Mouse (Mus musculus) kidney, embryonic 15.5 days (tissue): ENCODE data around the gene Ascl2. TPM values are rescaled to one million over a fixed set of nuclear protein-coding genes. Genes with fewer than 3 reads are reported as not detected.

Experiments
- ATAC-seq: fragments of 200-750 bp; cut with Nextera tagmentation; replicated peaks from 2 replicates; pipeline ENCODE4 v1.8.0; 2017; ENCODE audit warnings: moderate TSS enrichment; ENCODE audit not compliant: low FRiP score
- H3K27ac ChIP-seq: fragments of 300-500 bp; sonication (generic); 2 replicates; pipeline ENCODE4 v1.5.1; 2015; ENCODE audit warnings: mild to moderate bottlenecking, inconsistent platforms
- H3K27me3 ChIP-seq: fragments of 300-500 bp; sonication (generic); 2 replicates; pipeline ENCODE4 v1.6.1; 2015; ENCODE audit warnings: inconsistent platforms
- H3K36me3 ChIP-seq: fragments of 300-500 bp; sonication (generic); 2 replicates; pipeline ENCODE4 v1.6.1; 2015; ENCODE audit warnings: inconsistent platforms
- H3K4me1 ChIP-seq: fragments of 300-500 bp; sonication (generic); 2 replicates; pipeline ENCODE4 v1.6.1; 2015; ENCODE audit warnings: inconsistent platforms
- H3K4me2 ChIP-seq: fragments of 300-500 bp; sonication (generic); 2 replicates; pipeline ENCODE4 v1.6.1; 2015; ENCODE audit warnings: moderate library complexity, mild to moderate bottlenecking, inconsistent platforms
- H3K4me3 ChIP-seq: fragments of 300-500 bp; sonication (generic); replicated peaks from 2 replicates; pipeline ENCODE4 v1.5.1; 2015; ENCODE audit warnings: mild to moderate bottlenecking, inconsistent platforms
- H3K9ac ChIP-seq: fragments of 300-500 bp; sonication (generic); 2 replicates; pipeline ENCODE4 v1.6.1; 2015; ENCODE audit warnings: mild to moderate bottlenecking, inconsistent platforms
- H3K9me3 ChIP-seq: fragments of 300-500 bp; sonication (generic); replicated peaks from 2 replicates; pipeline ENCODE4 v1.6.1; 2016; ENCODE audit warnings: inconsistent platforms
- WGBS: fragments of 180-500 bp; shearing (Covaris S2); methylation state at CpG from one replicate; pipeline ENCODE4 v1.1.7; 2015; ENCODE audit warnings: mixed read lengths; 5-methylcytosine and 5-hydroxymethylcytosine counted together
- polyA plus RNA-seq: library from polyadenylated mRNA; unstranded; fragments of >200 nt; fragmentation: Nextera tagmentation; extraction: Ambion mirVana; gene quantifications from 2 replicates; pipeline ENCODE4 v1.2.1, GENCODE M21; 2015

Gene Ascl2
- polyA plus RNA-seq, 1 experiment from 2014 or later: 1.1 TPM

DNA sequence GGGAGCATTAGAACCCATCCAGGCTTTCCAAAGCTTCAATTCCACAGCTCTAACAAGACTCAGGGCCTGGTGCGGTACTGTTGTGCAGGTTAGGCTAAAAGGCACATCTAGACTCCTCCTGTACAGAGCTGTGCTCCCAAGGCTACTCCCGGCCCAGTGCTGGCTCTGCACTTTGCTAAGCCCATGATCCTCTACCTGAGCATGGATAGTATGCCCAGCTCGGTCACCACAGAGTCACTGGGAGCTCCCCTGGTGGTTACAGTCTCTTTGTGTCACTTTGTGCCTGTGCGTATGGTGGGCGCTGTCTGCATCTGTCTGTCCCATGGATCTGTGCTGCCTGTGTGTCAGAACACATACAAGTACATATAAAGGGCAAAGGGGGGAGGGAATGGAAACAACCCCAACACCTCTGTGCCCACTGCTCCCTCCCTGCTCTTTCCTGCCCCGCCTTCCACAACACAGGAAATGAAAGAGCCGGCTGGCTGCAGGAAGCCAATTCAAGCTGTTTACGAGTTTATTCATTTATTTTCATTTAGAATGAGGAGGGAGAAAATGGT lies 39.4 kb upstream of the Ascl2 start:
- H3K27me3 ChIP-seq: no peaks in the 10 kb centered on the region
- 40% methylated on average over 8 of the region's 8 CpGs for WGBS
- peaks cover 67% of the 10 kb centered on the region for H3K4me1 ChIP-seq
- H3K4me3 ChIP-seq: no peak overlapping the region
- H3K36me3 ChIP-seq: no peaks in the 10 kb centered on the region
- no peaks in the 10 kb centered on the region for H3K9me3 ChIP-seq
- peak overlapping the region; percentile 33 for H3K4me2 ChIP-seq
- H3K27ac ChIP-seq: peak overlapping the region; percentile 93
- no peak overlapping the region for H3K9ac ChIP-seq
- peak; percentile 30 for ATAC-seq

DNA sequence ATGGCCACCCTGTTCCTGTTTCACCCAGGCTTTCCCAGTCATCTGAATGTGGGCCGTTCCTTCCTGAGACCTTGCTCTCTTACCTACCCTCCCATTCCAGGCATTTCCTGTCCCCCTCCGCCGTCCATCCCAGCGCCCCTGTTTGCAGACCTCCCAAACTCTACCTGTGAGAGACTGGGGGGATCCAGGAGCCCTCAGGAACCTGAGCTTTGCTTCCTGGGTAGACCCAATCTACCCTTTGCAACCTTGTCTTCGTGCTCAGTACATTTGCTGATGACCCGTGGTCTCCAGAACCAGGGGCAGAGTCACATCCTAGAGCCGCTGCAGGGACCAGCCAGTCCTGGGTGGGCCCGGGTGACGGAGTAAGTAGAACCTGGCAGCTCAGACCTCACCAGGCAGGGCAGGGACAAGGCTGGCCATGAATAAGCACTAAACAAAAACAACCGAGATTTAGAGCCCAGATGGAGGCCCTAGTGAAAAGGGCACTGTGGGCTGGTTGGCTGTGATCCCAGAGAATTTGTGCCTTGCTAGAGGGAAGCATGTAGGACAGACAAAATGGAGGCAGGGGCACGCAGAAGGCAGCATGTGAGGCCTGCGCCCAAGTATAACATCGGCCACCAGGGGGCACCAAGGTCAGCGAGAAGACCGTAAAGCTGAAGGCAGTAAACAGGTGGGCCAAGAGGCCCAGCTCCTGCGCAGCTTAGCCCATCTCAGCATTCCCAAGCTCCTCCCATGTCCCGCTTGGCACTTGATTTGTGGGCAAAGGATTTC lies 38.7 kb upstream of the Ascl2 start:
- Histone ChIP-seq H3K4me3 (no peak overlapping the region), H3K4me2 (peak overlapping the region; percentile 33), H3K36me3 (no peaks in the 10 kb centered on the region), H3K4me1 (peaks cover 63% of the 10 kb centered on the region), H3K9me3 (no peaks in the 10 kb centered on the region), H3K27ac (peak overlapping the region; percentile 93), H3K27me3 (no peaks in the 10 kb centered on the region), H3K9ac (0 out of 2 replicates have a peak overlapping the region, but pooled peaks have one; percentile 17)
- WGBS: 41% methylated on average over 17 of the region's 17 CpGs
- ATAC-seq: peak; percentile 73

DNA sequence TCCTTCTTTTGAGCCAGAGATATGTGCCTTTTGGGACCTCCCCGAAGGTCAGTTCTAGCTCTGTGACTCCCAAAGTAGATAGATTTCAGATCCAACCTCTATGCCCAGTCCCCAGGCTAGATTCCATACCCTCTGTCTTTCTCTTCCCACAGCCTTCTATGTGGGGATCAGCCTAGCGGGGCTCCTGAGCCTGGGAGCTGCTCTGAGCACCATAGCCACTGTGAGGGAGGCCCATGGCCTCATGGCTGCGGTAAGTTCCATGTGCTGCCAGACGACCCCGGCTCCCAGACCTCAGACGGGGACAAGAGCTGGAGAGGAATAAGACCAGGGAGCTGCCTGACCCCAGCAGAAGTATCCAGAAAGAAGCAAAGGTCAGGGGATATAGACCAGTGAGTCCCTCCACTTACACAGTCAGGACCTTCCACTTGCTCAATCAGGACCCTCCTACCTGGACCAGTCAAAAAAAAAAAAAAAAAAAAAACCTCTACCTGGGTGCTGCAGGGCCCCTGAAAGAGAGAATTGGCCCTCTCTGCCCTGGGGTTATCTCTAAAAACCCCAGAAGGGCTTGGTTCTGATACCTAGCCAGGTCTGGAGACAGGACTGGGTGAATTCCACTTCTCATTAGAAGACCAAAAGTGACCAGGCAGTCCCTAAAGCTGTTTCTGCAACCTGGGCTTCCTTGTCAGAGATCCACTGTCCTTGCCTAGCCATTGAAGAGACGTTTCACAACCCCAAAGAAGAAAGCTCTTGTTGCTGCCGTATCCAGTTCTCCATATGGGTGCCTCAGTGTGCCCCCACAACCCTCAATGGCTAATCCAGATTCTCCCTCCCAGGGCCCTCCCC lies 37.9 kb upstream of the Ascl2 start:
- 86% methylated on average over 8 of the region's 8 CpGs for WGBS
- ATAC-seq: no peak
- no peaks in the 10 kb centered on the region for H3K36me3 ChIP-seq
- H3K9me3 ChIP-seq: no peaks in the 10 kb centered on the region
- peak overlapping the region; percentile 93; the same call in 1 of the 2 replicates for H3K27ac ChIP-seq
- peaks cover 57% of the 10 kb centered on the region for H3K4me1 ChIP-seq
- no peak overlapping the region for H3K9ac ChIP-seq
- no peaks in the 10 kb centered on the region for H3K27me3 ChIP-seq
- no peak overlapping the region for H3K4me3 ChIP-seq
- H3K4me2 ChIP-seq: 0 out of 2 replicates have a peak overlapping the region, but pooled peaks have one; percentile 33

DNA sequence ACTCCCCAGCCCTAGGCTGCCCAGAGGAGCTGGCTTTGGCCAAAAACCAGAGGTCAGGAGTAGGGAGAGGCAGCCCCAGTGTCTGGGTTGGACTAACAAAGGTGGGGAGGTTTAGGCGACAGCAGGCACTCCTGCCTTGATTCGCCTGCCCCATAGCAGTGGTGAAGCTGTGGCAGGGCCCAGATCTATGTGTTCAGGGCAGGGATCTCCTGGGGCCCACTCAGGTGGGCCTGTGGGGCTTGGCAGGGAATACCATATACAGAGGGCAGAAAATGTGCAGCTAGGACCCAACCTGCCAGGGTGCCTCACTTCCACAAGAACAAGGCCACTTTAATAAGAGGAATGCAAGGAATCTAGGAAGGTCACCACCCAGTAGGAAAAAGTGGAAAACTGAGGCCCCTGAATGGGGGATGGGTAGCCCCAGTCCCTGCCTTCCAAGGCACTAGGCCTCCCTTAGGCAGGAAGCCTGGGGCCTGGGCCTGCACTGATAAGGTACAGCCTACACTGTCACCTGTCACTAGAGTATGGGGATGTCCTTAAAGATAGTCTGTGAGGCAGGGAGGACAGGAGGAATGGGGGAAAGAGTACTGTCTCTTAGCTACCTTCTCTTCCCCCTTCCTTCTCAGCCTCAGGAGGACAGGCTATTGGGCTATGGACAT lies 37.2 kb upstream of the Ascl2 start:
- Histone ChIP-seq H3K9ac (no peak overlapping the region), H3K27me3 (no peaks in the 10 kb centered on the region), H3K27ac (0 out of 2 replicates have a peak overlapping the region, but pooled peaks have one; percentile 11), H3K9me3 (no peaks in the 10 kb centered on the region), H3K4me3 (no peak overlapping the region), H3K4me2 (no peak overlapping the region), H3K4me1 (peaks cover 49% of the 10 kb centered on the region), H3K36me3 (no peaks in the 10 kb centered on the region)
- WGBS: 84% methylated on average over 2 of the region's 2 CpGs
- ATAC-seq: 0 out of 2 replicates have a peak, but pooled peaks have one; percentile 40

DNA sequence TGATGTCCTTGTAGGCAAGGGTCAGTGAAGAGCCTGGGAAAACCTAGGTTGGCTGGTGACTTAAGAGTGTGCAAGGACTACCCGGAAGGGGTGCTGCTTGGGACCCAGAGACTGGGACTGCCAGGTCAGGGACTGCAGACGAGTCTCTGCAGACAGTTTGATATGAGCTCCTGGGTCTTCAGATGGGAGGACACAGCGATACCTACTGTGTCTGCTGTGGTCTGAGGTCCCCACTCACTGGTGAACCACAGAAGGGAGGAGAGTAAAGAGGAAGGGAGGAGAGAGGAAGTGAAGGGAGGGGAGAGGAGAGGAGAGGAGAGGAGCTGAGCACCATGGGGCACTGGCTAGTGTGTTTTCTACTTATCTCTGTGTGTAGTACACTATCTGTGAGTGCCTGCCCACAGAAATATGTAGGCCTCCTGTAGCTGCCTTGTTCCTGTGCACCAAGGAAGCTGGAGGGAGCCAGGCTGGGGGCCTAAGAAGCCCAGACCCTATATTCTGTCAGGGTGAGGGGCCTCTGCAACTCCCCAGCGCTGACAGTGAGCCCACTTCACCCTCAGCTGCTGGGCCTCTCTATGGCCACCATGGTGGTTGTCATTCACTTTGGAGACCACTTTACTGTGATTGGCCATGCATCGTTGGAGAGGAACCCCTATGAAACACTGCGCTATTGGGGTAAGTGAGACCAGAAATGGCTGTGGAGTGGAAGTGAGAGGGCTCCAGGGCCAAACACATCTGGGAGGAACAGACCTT lies 36.5 kb upstream of the Ascl2 start:
- no peak overlapping the region for H3K4me3 ChIP-seq
- no peaks in the 10 kb centered on the region for H3K27me3 ChIP-seq
- H3K9me3 ChIP-seq: no peaks in the 10 kb centered on the region
- ATAC-seq: 0 out of 2 replicates have a peak, but pooled peaks have one; percentile 15
- H3K27ac ChIP-seq: 0 out of 2 replicates have a peak overlapping the region, but pooled peaks have one; percentile 11
- WGBS: 82% methylated on average over 6 of the region's 6 CpGs
- H3K36me3 ChIP-seq: no peaks in the 10 kb centered on the region
- H3K9ac ChIP-seq: no peak overlapping the region
- peaks cover 43% of the 10 kb centered on the region for H3K4me1 ChIP-seq
- no peak overlapping the region for H3K4me2 ChIP-seq

DNA sequence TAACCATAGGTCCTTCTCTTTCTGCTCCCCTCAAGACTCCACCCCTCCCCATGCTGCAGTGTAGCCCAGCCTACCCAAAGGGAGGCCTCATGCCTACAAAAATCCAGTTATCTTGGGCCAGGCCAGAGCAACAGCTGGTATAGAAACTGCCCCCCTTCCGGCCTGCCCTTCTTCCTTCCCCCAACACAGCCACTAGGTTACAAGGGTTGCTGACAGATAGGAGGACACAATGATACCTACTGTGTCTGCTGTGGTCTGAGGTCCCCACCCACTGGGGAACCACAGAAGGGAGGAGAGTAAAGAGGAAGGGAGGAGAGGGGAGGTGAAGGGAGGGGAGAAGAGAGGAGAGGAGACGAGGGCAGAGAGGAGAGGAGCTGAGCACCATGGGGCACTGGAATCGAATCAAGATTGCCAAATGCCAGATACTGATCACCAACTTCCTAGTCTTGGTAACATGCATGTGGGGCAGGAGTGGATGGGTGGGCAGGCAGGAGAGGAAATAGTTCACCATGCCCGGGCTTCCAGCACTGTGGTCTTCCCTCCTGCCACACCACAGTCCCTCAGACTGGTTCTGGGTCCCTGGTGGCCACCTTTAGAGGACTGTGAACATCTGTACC lies 35.8 kb upstream of the Ascl2 start, which contains the start of gene Tspan32:
Tspan32 (plus strand) TSS at position 320 of the 617 bp plus-strand sequence.
- no peak within 1 kb of the TSS for H3K4me3 ChIP-seq
- 0 out of 2 replicates have a peak within 1 kb of the TSS, but pooled peaks have one; percentile 11 for H3K27ac ChIP-seq
- no peak for ATAC-seq
- no peaks in the 10 kb centered on the region for H3K36me3 ChIP-seq
- H3K9ac ChIP-seq: no peak within 1 kb of the TSS
- peaks cover 37% of the 10 kb centered on the region for H3K4me1 ChIP-seq
- no peaks in the 10 kb centered on the region for H3K27me3 ChIP-seq
- H3K4me2 ChIP-seq: no peak within 1 kb of the TSS
- H3K9me3 ChIP-seq: no peaks in the 10 kb centered on the region
- WGBS: 83% methylated on average over 4 of the region's 4 CpGs

DNA sequence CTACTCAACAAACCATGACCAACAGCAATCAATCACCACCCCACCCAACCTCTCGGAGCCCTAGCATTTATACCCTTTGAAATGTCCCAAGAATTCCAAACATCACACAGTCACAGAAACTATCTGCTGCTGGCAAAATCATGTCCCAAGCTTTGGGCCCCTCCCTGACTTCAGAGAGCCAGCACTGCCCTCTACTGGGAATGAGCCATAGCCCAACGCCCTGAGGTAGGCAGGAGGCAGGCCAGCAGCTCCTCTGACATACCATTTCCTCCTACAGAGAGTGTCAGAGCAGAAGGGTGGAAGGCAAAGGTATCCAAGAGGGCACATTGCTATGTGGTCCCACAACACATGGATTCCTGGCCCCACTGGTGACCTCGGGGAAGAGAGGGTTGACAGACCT lies 33.6 kb upstream of the Ascl2 start:
- Histone ChIP-seq H3K9me3 (no peaks in the 10 kb centered on the region), H3K9ac (no peak overlapping the region), H3K27ac (no peak overlapping the region), H3K4me2 (no peak overlapping the region), H3K36me3 (no peaks in the 10 kb centered on the region), H3K4me1 (peaks cover 18% of the 10 kb centered on the region), H3K4me3 (no peak overlapping the region), H3K27me3 (no peaks in the 10 kb centered on the region)
- ATAC-seq: no peak
- 21% methylated on average over 3 of the region's 3 CpGs for WGBS

DNA sequence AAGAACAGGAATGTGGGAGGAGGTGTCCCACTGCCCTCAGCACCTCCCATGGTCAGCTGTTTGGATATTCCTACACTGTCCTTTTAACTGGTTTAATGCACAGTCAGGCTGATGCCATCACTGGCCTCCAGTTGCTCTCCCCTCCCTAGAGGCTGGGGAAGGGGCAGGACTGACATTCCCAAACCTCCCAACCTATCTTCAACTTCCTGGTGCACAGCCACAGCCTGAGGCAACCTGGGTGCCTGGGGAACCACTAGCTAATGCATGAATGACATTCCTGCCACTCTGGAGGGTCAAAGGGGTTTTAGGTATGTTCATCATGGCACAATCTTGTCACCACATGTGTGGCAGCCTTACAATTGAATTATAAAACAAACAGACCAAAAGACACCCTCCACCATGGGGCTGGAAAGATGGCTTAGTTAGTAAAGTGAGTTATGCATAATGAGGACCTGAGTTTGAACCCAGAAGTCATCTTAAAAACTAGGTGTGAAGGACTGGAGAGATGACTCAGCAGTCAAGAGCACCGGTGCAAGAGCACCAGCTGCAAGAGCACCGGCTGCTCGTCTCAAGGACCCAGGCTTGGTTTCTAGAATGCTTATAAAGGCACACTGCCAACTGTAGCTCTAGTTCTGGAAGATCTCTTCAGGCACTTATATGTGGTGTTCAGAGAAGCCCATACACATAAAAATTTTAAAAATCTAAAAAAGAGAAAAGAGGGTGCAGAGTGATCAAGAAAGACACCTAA lies 28.5 kb upstream of the Ascl2 start:
- H3K4me1 ChIP-seq: peaks cover 6% of the 10 kb centered on the region; the same call in 1 of the 2 replicates
- H3K4me3 ChIP-seq: no peak overlapping the region
- ATAC-seq: no peak
- no peak overlapping the region for H3K9ac ChIP-seq
- no peaks in the 10 kb centered on the region for H3K9me3 ChIP-seq
- no peak overlapping the region for H3K4me2 ChIP-seq
- no peaks in the 10 kb centered on the region for H3K27me3 ChIP-seq
- no peaks in the 10 kb centered on the region for H3K36me3 ChIP-seq
- WGBS: 54% methylated on average over 3 of the region's 3 CpGs
- no peak overlapping the region for H3K27ac ChIP-seq

DNA sequence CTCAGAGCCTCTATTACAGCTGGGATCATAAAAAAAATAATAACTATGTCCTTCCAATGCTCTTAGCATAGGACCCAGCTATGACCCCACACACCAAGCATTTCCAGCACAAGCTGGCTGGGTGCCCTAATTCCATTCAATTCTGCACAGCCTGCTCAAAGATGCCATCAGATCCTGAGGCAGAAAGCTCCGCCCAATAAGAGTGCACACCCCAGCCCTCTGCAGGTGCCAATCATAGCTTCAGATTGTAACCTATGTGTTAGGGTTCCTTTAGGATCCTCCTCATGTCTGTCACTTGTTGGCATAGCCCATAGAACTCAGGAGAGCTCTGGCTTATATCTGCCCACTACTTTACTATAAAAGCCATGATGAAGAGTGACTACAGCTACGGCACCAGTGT lies 27.9 kb upstream of the Ascl2 start:
- 73% methylated on average over 2 of the region's 2 CpGs for WGBS
- H3K4me2 ChIP-seq: no peak overlapping the region
- H3K9ac ChIP-seq: no peak overlapping the region
- no peak overlapping the region for H3K4me3 ChIP-seq
- no peaks in the 10 kb centered on the region for H3K9me3 ChIP-seq
- H3K27ac ChIP-seq: no peak overlapping the region
- no peaks in the 10 kb centered on the region for H3K36me3 ChIP-seq
- H3K4me1 ChIP-seq: peaks cover 6% of the 10 kb centered on the region; the same call in 1 of the 2 replicates
- no peaks in the 10 kb centered on the region for H3K27me3 ChIP-seq
- ATAC-seq: no peak

DNA sequence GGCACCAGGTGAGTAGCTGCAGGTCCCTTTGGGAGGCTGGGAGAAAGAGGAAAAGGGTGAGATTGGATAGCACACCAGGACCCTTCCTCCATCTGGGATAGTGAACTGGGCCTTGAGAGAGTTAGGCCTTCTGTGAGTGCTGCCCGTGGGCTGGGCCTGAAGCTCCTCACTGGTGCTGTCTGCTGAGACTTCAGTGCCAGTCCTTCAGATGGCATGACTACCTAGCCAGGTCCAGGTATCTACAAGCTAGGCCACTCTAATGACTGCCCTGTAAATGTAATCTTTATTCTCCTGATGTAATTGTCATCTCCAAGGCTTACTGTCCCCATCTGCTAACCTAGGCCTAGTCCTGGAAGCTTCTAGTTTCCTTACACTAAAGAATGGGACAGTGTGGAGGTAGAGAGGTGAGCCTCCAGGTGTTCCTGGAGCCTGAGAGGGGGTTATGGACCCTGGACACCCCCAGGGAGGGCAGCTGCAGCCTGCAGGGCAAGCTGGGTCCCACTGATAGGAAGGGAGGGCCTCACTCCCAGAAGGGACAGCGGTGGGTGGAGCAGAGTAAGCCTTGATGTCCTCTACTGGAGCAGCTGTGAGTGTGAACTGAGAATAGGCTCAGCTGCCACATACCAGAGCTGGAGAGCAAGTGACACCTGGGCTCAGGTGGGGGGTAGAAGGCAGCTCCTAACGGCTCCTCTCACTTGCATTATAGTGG lies 26.7 kb upstream of the Ascl2 start:
- H3K4me3 ChIP-seq: no peak overlapping the region
- H3K9ac ChIP-seq: no peak overlapping the region
- no peak; the same call in 1 of the 2 replicates for ATAC-seq
- H3K4me2 ChIP-seq: no peak overlapping the region
- no peak overlapping the region for H3K27ac ChIP-seq
- no peaks in the 10 kb centered on the region for H3K36me3 ChIP-seq
- H3K4me1 ChIP-seq: peaks cover 6% of the 10 kb centered on the region; the same call in 1 of the 2 replicates
- H3K27me3 ChIP-seq: no peaks in the 10 kb centered on the region
- WGBS: 66% methylated on average over 3 of the region's 3 CpGs
- H3K9me3 ChIP-seq: no peaks in the 10 kb centered on the region
